Mouse (Mus musculus) bone marrow, adult 2 months (tissue): ENCODE results near the gene Il20rb.

Experiments
- CTCF ChIP-seq: fragments of 200-500 bp; IDR thresholded peaks from 2 replicates; pipeline ENCODE4 v1.5.1; 2011; ENCODE audit warnings: low read length, control low read depth; ENCODE audit not compliant: control insufficient read depth, insufficient read depth
- POLR2A ChIP-seq: fragments of 200-500 bp; IDR thresholded peaks from 2 replicates; pipeline ENCODE4 v1.6.1; 2011; ENCODE audit warnings: low read depth, mild to moderate bottlenecking, control low read depth, low read length, borderline replicate concordance; ENCODE audit not compliant: control insufficient read depth

DNA sequence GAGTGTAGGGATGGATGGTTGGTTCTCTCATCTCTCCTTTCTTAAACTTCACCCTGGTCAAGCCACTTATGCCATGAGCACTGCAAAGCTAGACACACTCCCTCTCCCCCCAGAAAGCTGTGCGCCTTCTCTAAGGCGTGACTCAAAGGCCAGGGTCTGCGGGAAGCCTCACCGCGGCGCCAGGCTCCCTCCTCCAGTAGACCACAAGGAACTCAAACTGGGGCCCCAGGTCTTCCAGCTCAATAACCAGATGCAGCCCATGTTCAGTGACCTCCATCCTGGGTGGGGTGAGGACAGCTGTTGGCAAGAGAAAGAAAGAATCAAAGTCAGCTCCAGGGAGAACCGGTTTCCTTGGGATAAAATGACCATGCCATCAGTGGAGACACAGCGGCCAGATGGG lies 18.4 kb downstream of the Il20rb start:
- no peak for TF ChIP-seq CTCF
- no peak for TF ChIP-seq POLR2A
